Mouse (Mus musculus): ENCODE data around the gene Cask. TPM values are rescaled to one million over a fixed set of nuclear protein-coding genes. Genes with fewer than 3 reads are reported as not detected.

Cask gene
- polyA plus RNA-seq, 1 experiment from 2014 or later, result 5.0 TPM

DNA sequence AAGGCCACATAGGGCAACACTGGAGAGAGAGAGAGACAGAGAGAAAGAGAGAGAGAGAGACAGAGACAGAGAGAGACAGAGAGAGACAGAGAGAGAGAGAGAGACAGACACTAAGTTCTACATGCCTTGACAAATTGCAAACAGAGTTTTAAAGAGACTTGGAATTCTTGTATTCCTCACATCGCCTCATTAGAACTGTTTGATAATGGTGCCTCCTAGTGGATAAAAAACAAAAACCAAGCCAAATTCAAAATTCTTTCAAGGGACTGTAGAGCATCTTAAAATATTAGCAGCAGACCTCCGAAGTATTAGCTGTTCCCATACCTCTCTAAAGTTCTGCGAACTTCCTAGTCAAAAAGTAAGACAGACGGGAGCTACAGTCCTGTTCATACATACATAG lies 159.3 kb downstream of the Cask start:
- Histone ChIP-seq H3K4me3 (ENCODE audit: low read length) (no peak overlapping the region), H3K27me3 (ENCODE audit: control insufficient read depth, insufficient read depth, low read length) (no peaks in the 10 kb centered on the region), H3K9me3 (replicated peaks; ENCODE audit: control insufficient read depth, low read length) (no peaks in the 10 kb centered on the region), H3K9ac (ENCODE audit: low read length) (no peak overlapping the region), H3K36me3 (ENCODE audit: control insufficient read depth, insufficient read depth) (no peaks in the 10 kb centered on the region), H3K4me2 (ENCODE audit: low read depth, low read length) (no peak overlapping the region), H3K4me1 (ENCODE audit: control insufficient read depth, insufficient read depth, low read length) (no peaks in the 10 kb centered on the region), H3K27ac (ENCODE audit: low read length) (no peak overlapping the region)
- no peak for ATAC-seq (replicated peaks; ENCODE audit: extremely low read depth, insufficient read depth, low FRiP score)
- WGBS, result 71% methylated on average over 4 of the region's 4 CpGs

GRCm38 (mm10) chrX:13688356-13688755 lies 162.8 kb downstream of the Cask start:
- H3K36me3 ChIP-seq (ENCODE audit: control insufficient read depth, insufficient read depth), result no peaks in the 10 kb centered on the region
- WGBS, result 73% methylated on average over 2 of the region's 2 CpGs
- H3K4me1 ChIP-seq (ENCODE audit: control insufficient read depth, insufficient read depth, low read length), result no peaks in the 10 kb centered on the region
- no peak overlapping the region for H3K27ac ChIP-seq (ENCODE audit: low read length)
- H3K4me3 ChIP-seq (ENCODE audit: low read length), result no peak overlapping the region
- H3K4me2 ChIP-seq (ENCODE audit: low read depth, low read length), result no peak overlapping the region
- H3K9me3 ChIP-seq (replicated peaks; ENCODE audit: control insufficient read depth, low read length), result no peaks in the 10 kb centered on the region
- ATAC-seq (replicated peaks; ENCODE audit: extremely low read depth, insufficient read depth, low FRiP score), result no peak
- H3K9ac ChIP-seq (ENCODE audit: low read length), result no peak overlapping the region
- H3K27me3 ChIP-seq (ENCODE audit: control insufficient read depth, insufficient read depth, low read length), result no peaks in the 10 kb centered on the region

- Histone ChIP-seq H3K27ac (ENCODE audit: low read length) (no peak overlapping the region), H3K9me3 (replicated peaks; ENCODE audit: control insufficient read depth, low read length) (no peaks in the 10 kb centered on the region), H3K4me3 (ENCODE audit: low read length) (no peak overlapping the region), H3K27me3 (ENCODE audit: control insufficient read depth, insufficient read depth, low read length) (no peaks in the 10 kb centered on the region), H3K4me2 (ENCODE audit: low read depth, low read length) (no peak overlapping the region), H3K9ac (ENCODE audit: low read length) (no peak overlapping the region), H3K36me3 (ENCODE audit: control insufficient read depth, insufficient read depth) (no peaks in the 10 kb centered on the region), H3K4me1 (ENCODE audit: control insufficient read depth, insufficient read depth, low read length) (no peaks in the 10 kb centered on the region)
- no peak for ATAC-seq (replicated peaks; ENCODE audit: extremely low read depth, insufficient read depth, low FRiP score)
- WGBS, result 81% methylated on average over 1 of the region's 1 CpGs
These were observed 164.6 kb downstream of the Cask start for GRCm38 (mm10) chrX:13686589-13686988.

GRCm38 (mm10) chrX:13681748-13682147 lies 169.4 kb downstream of the Cask start:
- no peak overlapping the region for H3K27ac ChIP-seq (ENCODE audit: low read length)
- H3K9me3 ChIP-seq (replicated peaks; ENCODE audit: control insufficient read depth, low read length), result no peaks in the 10 kb centered on the region
- no peaks in the 10 kb centered on the region for H3K27me3 ChIP-seq (ENCODE audit: control insufficient read depth, insufficient read depth, low read length)
- no peak overlapping the region for H3K4me3 ChIP-seq (ENCODE audit: low read length)
- ATAC-seq (replicated peaks; ENCODE audit: extremely low read depth, insufficient read depth, low FRiP score), result no peak
- WGBS, result 74% methylated on average over 3 of the region's 3 CpGs
- no peak overlapping the region for H3K9ac ChIP-seq (ENCODE audit: low read length)
- no peaks in the 10 kb centered on the region for H3K4me1 ChIP-seq (ENCODE audit: control insufficient read depth, insufficient read depth, low read length)
- H3K36me3 ChIP-seq (ENCODE audit: control insufficient read depth, insufficient read depth), result no peaks in the 10 kb centered on the region
- H3K4me2 ChIP-seq (ENCODE audit: low read depth, low read length), result no peak overlapping the region

GRCm38 (mm10) chrX:13673001-13673400 lies 178.2 kb downstream of the Cask start:
- ATAC-seq (replicated peaks; ENCODE audit: extremely low read depth, insufficient read depth, low FRiP score), result no peak
- WGBS, result 72% methylated on average over 3 of the region's 3 CpGs
- no peaks in the 10 kb centered on the region for H3K9me3 ChIP-seq (replicated peaks; ENCODE audit: control insufficient read depth, low read length)
- H3K4me3 ChIP-seq (ENCODE audit: low read length), result no peak overlapping the region
- no peaks in the 10 kb centered on the region for H3K27me3 ChIP-seq (ENCODE audit: control insufficient read depth, insufficient read depth, low read length)
- no peak overlapping the region for H3K27ac ChIP-seq (ENCODE audit: low read length)
- H3K9ac ChIP-seq (ENCODE audit: low read length), result no peak overlapping the region
- H3K4me2 ChIP-seq (ENCODE audit: low read depth, low read length), result no peak overlapping the region
- no peaks in the 10 kb centered on the region for H3K4me1 ChIP-seq (ENCODE audit: control insufficient read depth, insufficient read depth, low read length)
- no peaks in the 10 kb centered on the region for H3K36me3 ChIP-seq (ENCODE audit: control insufficient read depth, insufficient read depth)

- ATAC-seq (replicated peaks; ENCODE audit: extremely low read depth, insufficient read depth, low FRiP score), result no peak
- H3K27me3 ChIP-seq (ENCODE audit: control insufficient read depth, insufficient read depth, low read length), result no peaks in the 10 kb centered on the region
- WGBS, result 78% methylated on average over 3 of the region's 3 CpGs
- no peaks in the 10 kb centered on the region for H3K9me3 ChIP-seq (replicated peaks; ENCODE audit: control insufficient read depth, low read length)
- no peak overlapping the region for H3K27ac ChIP-seq (ENCODE audit: low read length)
- no peak overlapping the region for H3K4me2 ChIP-seq (ENCODE audit: low read depth, low read length)
- H3K4me3 ChIP-seq (ENCODE audit: low read length), result no peak overlapping the region
- no peaks in the 10 kb centered on the region for H3K36me3 ChIP-seq (ENCODE audit: control insufficient read depth, insufficient read depth)
- no peak overlapping the region for H3K9ac ChIP-seq (ENCODE audit: low read length)
- H3K4me1 ChIP-seq (ENCODE audit: control insufficient read depth, insufficient read depth, low read length), result no peaks in the 10 kb centered on the region
These were observed 180.8 kb downstream of the Cask start for GRCm38 (mm10) chrX:13670342-13670741.

- no peak for ATAC-seq (replicated peaks; ENCODE audit: extremely low read depth, insufficient read depth, low FRiP score)
- Histone ChIP-seq H3K4me2 (ENCODE audit: low read depth, low read length) (no peak overlapping the region), H3K4me1 (ENCODE audit: control insufficient read depth, insufficient read depth, low read length) (no peaks in the 10 kb centered on the region), H3K9ac (ENCODE audit: low read length) (no peak overlapping the region), H3K27me3 (ENCODE audit: control insufficient read depth, insufficient read depth, low read length) (no peaks in the 10 kb centered on the region), H3K9me3 (replicated peaks; ENCODE audit: control insufficient read depth, low read length) (no peaks in the 10 kb centered on the region), H3K27ac (ENCODE audit: low read length) (no peak overlapping the region), H3K4me3 (ENCODE audit: low read length) (no peak overlapping the region), H3K36me3 (ENCODE audit: control insufficient read depth, insufficient read depth) (no peaks in the 10 kb centered on the region)
- 64% methylated on average over 5 of the region's 5 CpGs for WGBS
These were observed 182.3 kb downstream of the Cask start for GRCm38 (mm10) chrX:13668867-13669266.

DNA sequence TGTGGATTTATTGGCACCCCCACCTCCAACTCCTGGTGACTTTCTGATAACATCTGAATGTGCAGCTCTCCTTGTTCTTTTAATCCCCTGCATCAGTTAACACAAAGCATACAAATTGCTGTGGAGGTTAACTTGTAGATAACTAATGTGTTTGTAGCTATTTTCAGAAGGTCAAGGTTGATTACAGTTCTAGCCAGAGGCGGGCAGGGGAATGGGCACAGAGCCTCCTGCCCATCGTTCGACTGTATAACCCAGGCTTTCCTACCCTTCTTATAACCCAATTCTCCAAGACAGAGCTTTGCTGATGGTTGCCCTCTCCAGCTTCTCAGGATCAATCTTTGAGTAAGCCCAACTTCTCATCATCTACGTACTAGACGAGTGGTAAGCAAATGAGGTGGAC lies 190.1 kb downstream of the Cask start, which contains the start of gene Gpr82:
TSS of gene Gpr82 (plus strand) at position 301 of the 400 bp plus-strand sequence.
- H3K4me3 ChIP-seq (ENCODE audit: low read length), result no peak within 1 kb of the TSS
- no peaks in the 10 kb centered on the region for H3K9me3 ChIP-seq (replicated peaks; ENCODE audit: control insufficient read depth, low read length)
- no peak within 1 kb of the TSS for H3K4me2 ChIP-seq (ENCODE audit: low read depth, low read length)
- ATAC-seq (replicated peaks; ENCODE audit: extremely low read depth, insufficient read depth, low FRiP score), result no peak
- H3K27me3 ChIP-seq (ENCODE audit: control insufficient read depth, insufficient read depth, low read length), result no peaks in the 10 kb centered on the region
- WGBS, result 85% methylated on average over 5 of the region's 5 CpGs
- H3K27ac ChIP-seq (ENCODE audit: low read length), result no peak within 1 kb of the TSS
- H3K9ac ChIP-seq (ENCODE audit: low read length), result no peak within 1 kb of the TSS
- no peaks in the 10 kb centered on the region for H3K4me1 ChIP-seq (ENCODE audit: control insufficient read depth, insufficient read depth, low read length)
- no peaks in the 10 kb centered on the region for H3K36me3 ChIP-seq (ENCODE audit: control insufficient read depth, insufficient read depth)

DNA sequence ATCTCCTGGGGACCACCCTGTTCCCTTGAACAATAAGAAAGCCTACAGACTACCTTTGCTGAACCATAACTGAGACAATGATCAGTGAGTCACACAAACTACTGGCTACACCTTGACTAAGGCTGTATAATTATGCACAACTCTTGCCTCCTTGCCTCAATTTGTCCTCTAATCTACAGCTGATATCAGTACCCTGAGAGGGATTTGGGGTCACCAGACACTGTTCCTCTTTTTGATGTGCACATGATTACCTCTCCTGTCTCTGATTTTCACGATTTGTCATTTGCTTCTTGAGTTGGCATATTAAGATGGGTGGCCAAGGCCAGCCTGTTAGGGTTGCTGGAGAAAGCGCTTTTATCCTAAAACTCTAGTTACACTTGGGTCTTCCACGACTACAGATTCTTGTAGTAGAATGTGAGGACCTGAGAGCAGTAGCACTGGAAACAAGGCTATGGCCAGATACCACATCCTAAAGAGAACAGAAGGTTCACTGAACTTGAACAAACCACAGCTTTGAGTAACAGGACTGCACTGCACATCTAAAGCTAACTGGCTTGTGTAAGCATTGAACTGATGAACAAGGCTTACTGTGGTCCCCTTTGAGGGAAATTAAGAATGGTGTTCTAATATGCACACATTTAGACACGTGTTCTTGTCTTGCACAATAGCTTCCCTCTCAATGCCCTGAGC lies 191.8 kb downstream of the Cask start:
- Histone ChIP-seq H3K27me3 (ENCODE audit: control insufficient read depth, insufficient read depth, low read length) (no peaks in the 10 kb centered on the region), H3K9me3 (replicated peaks; ENCODE audit: control insufficient read depth, low read length) (no peaks in the 10 kb centered on the region), H3K4me2 (ENCODE audit: low read depth, low read length) (no peak overlapping the region), H3K4me3 (ENCODE audit: low read length) (no peak overlapping the region), H3K9ac (ENCODE audit: low read length) (no peak overlapping the region), H3K4me1 (ENCODE audit: control insufficient read depth, insufficient read depth, low read length) (no peaks in the 10 kb centered on the region), H3K27ac (ENCODE audit: low read length) (no peak overlapping the region), H3K36me3 (ENCODE audit: control insufficient read depth, insufficient read depth) (no peaks in the 10 kb centered on the region)
- no peak for ATAC-seq (replicated peaks; ENCODE audit: extremely low read depth, insufficient read depth, low FRiP score)
- WGBS, result 70% methylated on average over 4 of the region's 4 CpGs
